Mouse (Mus musculus) hindbrain, embryonic 15.5 days (tissue): ENCODE measurements around the gene Gm29289. TPM values are rescaled to one million over a fixed set of nuclear protein-coding genes. Genes with fewer than 3 reads are reported as not detected.
"Not testable (repeated sequence)": the region's sequence is repeated elsewhere in the genome, so short reads cannot be mapped to it uniquely, and the experiment has no call there.

Experiments
- ATAC-seq: fragments of 200-750 bp; cut with Nextera tagmentation; 2 replicates; pipeline ENCODE4 v1.8.0; 2017; ENCODE audit warnings: low read depth, moderate number of reproducible peaks, moderate TSS enrichment; ENCODE audit not compliant: low FRiP score
- H3K27ac ChIP-seq: fragments of 300-500 bp; sonication (generic); replicated peaks from 2 replicates; pipeline ENCODE4 v1.5.1; 2015; ENCODE audit warnings: mild to moderate bottlenecking, inconsistent platforms
- H3K27me3 ChIP-seq: fragments of 300-500 bp; sonication (generic); 2 replicates; pipeline ENCODE4 v1.6.1; 2015; ENCODE audit warnings: control low read depth, inconsistent platforms
- H3K36me3 ChIP-seq: fragments of 300-500 bp; sonication (generic); 2 replicates; pipeline ENCODE4 v1.6.1; 2015; ENCODE audit warnings: control low read depth, inconsistent platforms
- H3K4me1 ChIP-seq: fragments of 300-500 bp; sonication (generic); replicated peaks from 2 replicates; pipeline ENCODE4 v1.6.1; 2015; ENCODE audit warnings: control low read depth, inconsistent platforms
- H3K4me2 ChIP-seq: fragments of 300-500 bp; sonication (generic); 2 replicates; pipeline ENCODE4 v1.6.1; 2015; ENCODE audit warnings: moderate library complexity, mild to moderate bottlenecking, inconsistent platforms
- H3K4me3 ChIP-seq: fragments of 300-500 bp; sonication (generic); 2 replicates; pipeline ENCODE4 v1.5.1; 2015; ENCODE audit warnings: mild to moderate bottlenecking, inconsistent platforms
- H3K9ac ChIP-seq: fragments of 300-500 bp; sonication (generic); 2 replicates; pipeline ENCODE4 v1.6.1; 2015; ENCODE audit warnings: inconsistent platforms
- H3K9me3 ChIP-seq: fragments of 300-500 bp; sonication (generic); 2 replicates; pipeline ENCODE4 v1.6.1; 2016; ENCODE audit warnings: control low read depth, inconsistent platforms
- WGBS: fragments of 180-500 bp; shearing (Covaris S2); methylation state at CpG from one replicate; pipeline ENCODE4 v1.1.7; 2015; 5-methylcytosine and 5-hydroxymethylcytosine counted together
- polyA plus RNA-seq: library from polyadenylated mRNA; unstranded; fragments of >200 nt; fragmentation: Nextera tagmentation; extraction: Ambion mirVana; gene quantifications from 2 replicates; pipeline ENCODE4 v1.2.1, GENCODE M21; 2015

The Gm29289 gene
- polyA plus RNA-seq: not detected in 2 replicates

- not testable (repeated sequence) for H3K9ac ChIP-seq, H3K4me3 ChIP-seq, H3K27ac ChIP-seq, H3K36me3 ChIP-seq, H3K4me2 ChIP-seq, ATAC-seq, H3K4me1 ChIP-seq, H3K27me3 ChIP-seq, H3K9me3 ChIP-seq
- no CpG with 5 or more reads among the region's 9 CpGs for WGBS
Measured at GRCm38 (mm10) chrY:2932282-2932681, at the start of gene Gm29289. Gene Gm29289, plus strand, starts transcription at chrY:2932582.

- not testable (repeated sequence) for ATAC-seq, H3K9ac ChIP-seq, H3K36me3 ChIP-seq, H3K4me3 ChIP-seq, H3K9me3 ChIP-seq, H3K4me2 ChIP-seq, H3K4me1 ChIP-seq, H3K27ac ChIP-seq, H3K27me3 ChIP-seq
- WGBS: no CpG with 5 or more reads among the region's 9 CpGs
Measured at GRCm38 (mm10) chrY:2900689-2901088, 31.7 kb upstream of the Gm29289 start, which contains the start of gene Gm10352. Gene Gm10352, plus strand, starts transcription at chrY:2900989.

Other genes with a start within 250 kb of the Gm29289 start
- not detected in 2 replicates for gene H2al2b, start 211.9 kb upstream of the Gm29289 start, polyA plus RNA-seq
- not detected in 2 replicates for gene Gm4064, start 136.4 kb upstream of the Gm29289 start, polyA plus RNA-seq
- not detected in 2 replicates for gene Rbmy, start 101.9 kb upstream of the Gm29289 start, polyA plus RNA-seq
- not detected in 2 replicates for gene Gm10256, start 101.9 kb upstream of the Gm29289 start, polyA plus RNA-seq
- 0.13 TPM in 1 of 2 replicates, not detected in the other for gene Gm10352, start 31.6 kb upstream of the Gm29289 start, polyA plus RNA-seq